Mouse (Mus musculus) kidney, adult 2 months (tissue): ENCODE measurements at regions not wholly inside any gene's neighbourhood (a gene's known extent, or its start where the extent isn't known, plus 50 kb on each side); places are given as distances from the start of the nearest gene placed in this dataset.

ENCODE experiments used
- CTCF ChIP-seq: fragments of 200-500 bp; conservative IDR thresholded peaks from 2 replicates; pipeline ENCODE4 v1.5.1; 2011; ENCODE audit warnings: low read depth, mild to moderate bottlenecking, control low read depth, low read length, moderate library complexity, mixed read lengths; ENCODE audit not compliant: insufficient read depth, insufficient read length
- POLR2A ChIP-seq: fragments of 200-500 bp; IDR thresholded peaks from one replicate; pipeline ENCODE4 v1.6.1; 2011; ENCODE audit warnings: low read depth, low read length, control low read depth

DNA sequence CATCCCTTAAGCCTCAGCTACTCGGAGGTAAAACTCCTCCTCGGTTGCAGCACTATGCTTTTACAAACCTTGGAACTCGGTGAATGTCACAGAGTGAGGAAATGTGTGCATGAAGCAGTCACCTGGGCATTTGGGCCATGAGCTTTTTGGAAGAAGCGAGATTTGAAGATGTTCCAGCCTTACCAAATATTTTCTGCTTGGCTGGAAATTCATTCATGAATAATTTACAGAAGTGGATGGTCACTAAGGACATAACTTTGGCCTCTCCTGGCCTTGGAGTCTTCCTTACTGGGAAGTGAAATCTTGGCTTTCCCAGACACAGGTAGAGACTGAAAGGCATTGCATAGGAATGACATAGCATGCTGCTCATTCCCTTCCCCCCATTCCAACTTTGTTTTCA is 487.6 kb upstream of the Gm765 start:
- TF ChIP-seq CTCF (no peak), POLR2A (no peak)
